Mouse (Mus musculus) T-cell, adult 2 months (primary cell): ENCODE results near the gene Vmn1r9.
"Not testable (repeated sequence)": the region's sequence is repeated elsewhere in the genome, so short reads cannot be mapped to it uniquely, and the experiment has no call there.

Experiments
- DNase-seq: peaks from one replicate; pipeline ENCODE4 v3.0.0; 2022; ENCODE audit warnings: low spot score

The Vmn1r9 gene

GRCm38 (mm10) chr6:57066487-57066886 is at the start of gene Vmn1r9:
Vmn1r9 (plus strand) TSS chr6:57066787.
- no peak for DNase-seq

- DNase-seq, result not testable (repeated sequence)
Measured at GRCm38 (mm10) chr6:57025224-57025623, 41.4 kb upstream of the Vmn1r9 start, which contains the start of gene Vmn1r7. Vmn1r7 (minus strand) TSS chr6:57025324.

- no peak for DNase-seq
Measured at GRCm38 (mm10) chr6:57031984-57032383, 34.6 kb upstream of the Vmn1r9 start, which contains the start of gene Vmn1r8. Vmn1r8 (plus strand) TSS chr6:57032284.

GRCm38 (mm10) chr6:57034674-57035073 is 31.9 kb upstream of the Vmn1r9 start:
- no peak for DNase-seq

- DNase-seq, result no peak
Measured at GRCm38 (mm10) chr6:57063730-57064129, 2.9 kb upstream of the Vmn1r9 start.

GRCm38 (mm10) chr6:57106358-57106757 is 39.8 kb downstream of the Vmn1r9 start:
- no peak for DNase-seq

GRCm38 (mm10) chr6:57109154-57109553 is 42.6 kb downstream of the Vmn1r9 start, which contains the start of gene Vmn1r10:
Vmn1r10 (plus strand) TSS chr6:57109454.
- no peak for DNase-seq
